Mouse (Mus musculus) embryo, embryonic 11.5 days (tissue): ENCODE results near the gene Ybx1.

Source experiments
- DNase-seq: peaks from one replicate; pipeline ENCODE4 v3.0.0-alpha.2; 2012; ENCODE audit warnings: low read depth, low spot score

Ybx1 gene

DNA sequence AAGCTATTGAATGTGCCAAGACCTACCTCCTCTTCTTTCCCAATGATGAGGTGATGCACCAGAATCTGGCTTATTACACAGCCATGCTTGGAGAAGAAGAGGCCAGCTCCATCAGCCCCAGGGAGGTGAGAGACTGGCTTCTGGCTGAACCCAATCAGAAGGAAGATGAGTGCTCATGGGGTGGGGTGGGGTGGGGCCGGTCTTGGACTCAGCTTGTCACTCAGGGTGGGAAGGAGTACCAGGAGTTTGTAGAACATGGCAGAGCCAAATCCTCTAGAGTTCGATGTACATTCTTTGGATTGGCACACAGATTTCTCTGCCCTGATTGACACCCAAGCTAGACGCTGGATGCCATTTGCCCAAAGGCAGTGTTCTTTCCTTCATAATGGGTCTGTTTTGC is 55.7 kb downstream of the Ybx1 start:
- no peak for DNase-seq

DNA sequence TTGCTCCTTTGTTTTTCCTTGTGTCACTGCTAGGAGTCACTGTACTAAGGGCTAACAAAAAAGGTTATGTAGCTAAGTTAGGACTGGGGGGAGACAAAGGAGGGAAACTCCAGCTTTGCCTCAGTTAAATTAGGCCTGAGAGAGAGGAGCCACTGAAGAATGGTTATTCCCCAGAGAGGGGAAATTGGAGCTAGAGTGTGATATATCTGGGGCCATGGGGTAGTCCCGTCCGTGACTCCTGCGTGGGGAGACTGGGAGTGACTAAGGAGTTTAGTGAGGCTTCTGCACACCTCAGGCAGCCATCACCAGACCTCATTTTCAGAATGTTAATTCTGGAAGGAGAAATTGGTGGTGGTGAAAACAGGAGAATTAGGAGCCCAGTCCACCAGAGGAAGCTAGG is 60.1 kb downstream of the Ybx1 start:
- DNase-seq: no peak

DNA sequence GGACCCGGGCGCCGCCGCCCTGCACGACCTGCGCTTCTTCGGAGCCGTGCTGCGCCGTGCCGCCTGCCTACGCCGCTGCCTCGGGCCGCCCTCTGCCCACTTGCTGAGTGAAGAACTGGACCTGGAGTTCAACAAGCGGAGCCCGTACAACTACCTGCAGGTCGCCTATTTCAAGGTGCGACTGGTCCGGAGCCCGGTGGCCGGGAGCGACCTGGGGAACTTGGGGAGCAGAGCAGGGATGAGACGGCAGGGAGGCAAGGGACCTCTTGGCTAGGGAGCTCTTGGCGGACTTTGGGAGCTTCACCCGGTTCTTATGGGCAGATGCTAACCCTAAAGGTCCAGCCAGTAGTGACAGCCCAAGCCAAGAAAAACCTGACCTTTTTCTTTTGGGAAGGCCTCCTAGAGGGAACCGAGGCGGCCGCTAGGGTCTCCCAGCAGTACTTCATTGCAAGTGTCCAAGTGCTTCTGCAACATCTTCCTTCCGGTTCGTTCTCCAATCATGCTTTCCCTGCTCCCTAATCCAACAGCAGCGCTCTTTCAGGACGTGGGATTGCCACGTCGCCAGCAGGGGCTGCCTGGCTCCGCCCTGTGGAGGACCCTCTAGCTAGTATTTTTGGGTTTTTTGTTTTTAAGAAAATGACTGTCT is 61.0 kb downstream of the Ybx1 start:
- peak; percentile 57 for DNase-seq

DNA sequence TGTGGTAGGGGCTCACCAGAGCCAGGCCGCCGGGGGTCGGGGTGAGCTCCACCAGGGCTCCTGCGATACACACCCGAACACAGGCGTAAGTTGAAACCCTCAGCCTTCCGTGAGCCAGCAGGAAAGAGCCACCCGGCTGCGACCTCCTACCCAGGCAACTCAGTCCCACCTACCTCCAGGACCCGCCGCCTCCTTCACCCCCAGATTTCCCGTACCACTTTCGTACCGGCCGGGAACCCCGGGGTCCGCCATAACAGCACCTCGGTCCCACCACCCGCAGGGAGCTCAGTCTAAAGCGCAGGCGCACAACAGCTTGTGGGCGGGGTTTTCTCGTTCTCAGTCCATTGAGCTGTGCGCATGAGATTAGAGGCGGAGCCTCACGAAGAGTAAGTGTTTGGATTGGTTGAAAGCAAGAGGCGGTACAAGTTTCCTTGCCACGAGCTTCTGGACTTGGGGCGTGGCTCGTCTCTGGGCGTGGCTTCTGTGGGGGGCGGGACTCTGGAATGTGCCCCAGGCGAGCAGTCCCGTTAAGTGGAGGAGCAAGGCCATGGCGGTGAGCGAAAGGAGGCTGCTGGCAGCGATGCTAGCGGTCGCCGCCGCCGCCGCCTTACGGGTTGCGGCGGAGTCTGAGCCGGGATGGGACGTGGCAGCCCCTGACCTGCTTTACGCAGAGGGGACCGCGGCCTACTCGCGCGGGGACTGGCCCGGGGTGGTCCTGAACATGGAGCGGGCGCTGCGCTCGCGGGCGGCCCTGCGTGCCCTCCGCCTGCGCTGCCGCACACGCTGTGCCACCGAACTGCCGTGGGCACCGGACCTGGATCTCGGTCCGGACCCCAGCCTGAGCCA is 61.8 kb downstream of the Ybx1 start, which contains the start of the genes AU022252 and P3h1:
AU022252 (minus strand) TSS at position 303 of the 846 bp plus-strand sequence.
P3h1 (plus strand) TSS at position 506 of the 846 bp plus-strand sequence.
- peak; percentile 99 for DNase-seq
